8 mouse cellular contexts compared by ENCODE assay signal in the genomic region with DNA sequence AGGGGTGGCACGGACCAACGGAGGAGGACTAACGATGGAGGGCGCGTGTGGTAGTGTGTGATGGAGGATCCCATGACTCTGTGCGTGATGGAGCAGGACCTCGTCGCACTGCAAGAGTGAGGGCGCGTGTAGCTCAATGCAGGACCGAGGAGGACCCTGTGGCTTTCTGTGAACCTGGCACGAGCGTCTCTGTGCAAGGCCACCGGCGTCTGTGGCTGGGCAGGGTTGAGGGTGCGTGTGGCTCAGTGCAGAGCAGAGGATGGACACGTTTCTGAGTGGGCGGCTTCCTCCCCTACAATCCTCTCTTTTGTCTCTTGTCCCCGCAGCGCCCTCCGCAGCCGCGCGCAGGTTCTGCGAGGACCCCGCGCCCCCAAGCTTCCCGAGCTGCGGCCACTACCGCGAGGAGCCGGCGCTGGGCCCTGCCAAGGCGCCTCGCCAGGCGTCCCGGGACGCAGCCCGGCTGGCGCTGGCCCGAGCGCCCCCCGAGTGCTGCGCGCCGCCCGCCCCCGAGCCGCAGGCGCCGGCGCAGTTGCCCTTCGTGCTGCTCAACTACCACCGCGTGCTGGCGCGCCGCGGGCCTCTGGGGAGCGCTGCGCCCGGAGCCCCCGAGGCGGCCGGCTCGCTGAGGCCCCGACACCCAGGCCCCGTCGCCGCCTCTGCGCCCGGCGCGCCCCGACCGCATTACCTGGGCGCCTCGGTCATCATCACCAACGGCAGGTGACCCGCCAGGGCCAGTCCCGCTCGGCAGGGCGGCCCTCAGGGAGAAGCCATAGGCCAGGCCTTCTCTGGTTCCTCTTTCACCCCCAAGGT. TPM values are rescaled to one million over a fixed set of nuclear protein-coding genes. Genes with fewer than 3 reads are reported as not detected.
A peak's percentile ranks its signal among the peaks of the same experiment; 100 is the strongest.
DNase-seq lines count a peak whose midpoint lies in the region; ATAC-seq and TF ChIP-seq lines count a peak whose summit lies in the region.

No protein-coding gene starts in this region.

- H3K9me3 ChIP-seq in kidney, postnatal 0 days (replicated peaks; ENCODE audit: low read length) = no peaks in the 10 kb centered on the region
- no peaks in the 10 kb centered on the region for H3K9me3 ChIP-seq in forebrain, embryonic 13.5 days (replicated peaks)
- no peaks in the 10 kb centered on the region for H3K9me3 ChIP-seq in liver, embryonic 16.5 days (replicated peaks; ENCODE audit: control insufficient read depth, low read length)

- no peak for TF ChIP-seq CTCF in kidney, postnatal 0 days (IDR thresholded peaks at IDR 0.05; ENCODE audit: low read depth)
- no peak for TF ChIP-seq CTCF in cerebellum, adult 2 months (IDR thresholded peaks at IDR 0.05; ENCODE audit: borderline replicate concordance, insufficient read depth, low read depth, low read length)

- H3K27ac ChIP-seq in kidney, postnatal 0 days = no peak overlapping the region
- H3K27ac ChIP-seq in forebrain, embryonic 13.5 days = no peak overlapping the region
- H3K27ac ChIP-seq in liver, embryonic 16.5 days (ENCODE audit: low read length) = no peak overlapping the region
- H3K27ac ChIP-seq in cerebellum, adult 2 months (ENCODE audit: insufficient read depth, low read length) = no peak overlapping the region

- H3K4me2 ChIP-seq in kidney, postnatal 0 days (ENCODE audit: low read length) = peak overlapping the region; percentile 67
- peak overlapping the region; percentile 91 for H3K4me2 ChIP-seq in forebrain, embryonic 13.5 days
- peak overlapping the region; percentile 25 for H3K4me2 ChIP-seq in liver, embryonic 16.5 days (ENCODE audit: low read depth, low read length)

- DNase-seq in kidney, postnatal 0 days (ENCODE audit: low spot score) = no peak
- no peak for DNase-seq in kidney, postnatal 25 days
- DNase-seq in ZHBTc4 (ENCODE audit: low read depth, low spot score) = peak; percentile 50
- no peak for DNase-seq in spleen, postnatal 4 days (ENCODE audit: low spot score in 2 of 2)
- no peak for DNase-seq in cerebellum, adult 2 months

- peak overlapping the region; percentile 35 for H3K9ac ChIP-seq in kidney, postnatal 0 days (ENCODE audit: low read depth, low read length)
- peak overlapping the region; percentile 66 for H3K9ac ChIP-seq in forebrain, embryonic 13.5 days
- no peak overlapping the region for H3K9ac ChIP-seq in liver, embryonic 16.5 days (ENCODE audit: low read depth, low read length)

- H3K36me3 ChIP-seq in kidney, postnatal 0 days (ENCODE audit: insufficient read depth, low read length) = no peaks in the 10 kb centered on the region
- no peaks in the 10 kb centered on the region for H3K36me3 ChIP-seq in forebrain, embryonic 13.5 days (ENCODE audit: poor library complexity, severe bottlenecking)
- no peaks in the 10 kb centered on the region for H3K36me3 ChIP-seq in liver, embryonic 16.5 days (ENCODE audit: control insufficient read depth, insufficient read depth)

- H3K4me1 ChIP-seq in kidney, postnatal 0 days (replicated peaks; ENCODE audit: insufficient read depth, low read length) = peaks cover 4% of the 10 kb centered on the region; the same call in 1 of the 2 replicates
- H3K4me1 ChIP-seq in forebrain, embryonic 13.5 days = peaks cover 47% of the 10 kb centered on the region
- H3K4me1 ChIP-seq in liver, embryonic 16.5 days (ENCODE audit: control insufficient read depth, low read depth, low read length) = no peaks in the 10 kb centered on the region
- peaks cover 4% of the 10 kb centered on the region for H3K4me1 ChIP-seq in cerebellum, adult 2 months (ENCODE audit: control insufficient read depth, insufficient read depth, low read length)

- H3K4me3 ChIP-seq in kidney, postnatal 0 days (replicated peaks; ENCODE audit: low read depth, low read length) = peak overlapping the region; percentile 33
- H3K4me3 ChIP-seq in forebrain, embryonic 13.5 days = peak overlapping the region; percentile 45
- H3K4me3 ChIP-seq in liver, embryonic 16.5 days (ENCODE audit: low read depth, low read length) = no peak overlapping the region
- H3K4me3 ChIP-seq in cerebellum, adult 2 months (replicated peaks; ENCODE audit: insufficient read depth, low read depth, low read length) = no peak overlapping the region

- 2% methylated on average over 82 of the region's 83 CpGs for WGBS in kidney, postnatal 0 days
- WGBS in forebrain, embryonic 13.5 days = under 1% methylated on average over 66 of the region's 83 CpGs
- 3% methylated on average over 83 of the region's 83 CpGs for WGBS in liver, embryonic 16.5 days (ENCODE audit: insufficient replicate concordance)
- 2% methylated on average over 82 of the region's 83 CpGs for WGBS in cerebellum, adult 2 months

- ATAC-seq in kidney, postnatal 0 days (replicated peaks; ENCODE audit: low FRiP score, low read depth) = peak; percentile 38; the same call in 1 of the 2 replicates
- ATAC-seq in forebrain, embryonic 13.5 days = peak; percentile 68
- no peak for ATAC-seq in liver, embryonic 16.5 days (ENCODE audit: low read depth)
- no peak for ATAC-seq in CD4-positive, CD25-positive, alpha-beta regulatory T cell, adult 4 months

- no peak for TF ChIP-seq POLR2A in cerebellum, adult 2 months (IDR thresholded peaks at IDR 0.05; ENCODE audit: borderline replicate concordance, insufficient read depth, low read length)

- H3K27me3 ChIP-seq in kidney, postnatal 0 days (ENCODE audit: insufficient read depth, low read length) = peaks cover 38% of the 10 kb centered on the region
- H3K27me3 ChIP-seq in forebrain, embryonic 13.5 days = peaks cover 71% of the 10 kb centered on the region
- H3K27me3 ChIP-seq in liver, embryonic 16.5 days (ENCODE audit: control insufficient read depth, insufficient read depth, low read depth, low read length) = peaks cover 41% of the 10 kb centered on the region
- H3K27me3 ChIP-seq in cerebellum, adult 2 months (ENCODE audit: control insufficient read depth, insufficient read depth, low read length) = no peaks in the 10 kb centered on the region; the same call in 1 of the 2 replicates

RNA-seq across cellular contexts. Expression of a gene that starts 40.6 kb away (rescaled TPM):
- 3.0 and 3.1 TPM in 2 replicates for polyA plus RNA-seq in kidney, postnatal 0 days (2015; fragmentation: Nextera tagmentation; extraction: Ambion mirVana)
- 0.12 and 0.35 TPM in 2 replicates for polyA plus RNA-seq in forebrain, embryonic 13.5 days (2015; fragmentation: Nextera tagmentation; extraction: Ambion mirVana)
- not detected in 2 replicates for polyA plus RNA-seq in liver, embryonic 16.5 days (2015; fragmentation: Nextera tagmentation; extraction: Ambion mirVana)
- polyA plus RNA-seq in cerebellum, adult 2 months (2012; rRNA removed) = 0.05 and 0.30 TPM in 2 replicates
- polyA plus RNA-seq in CD4-positive, CD25-positive, alpha-beta regulatory T cell, adult 4 months (2017; shearing (Covaris generic)) = not detected

Comparison
In these comparisons a context has a peak if more than half of its experiments do, and no peak if none do; other contexts are left out.
1. ATAC-seq: peak in kidney, postnatal 0 days (single experiment) and forebrain, embryonic 13.5 days (single experiment); none in liver, embryonic 16.5 days (single experiment) and CD4-positive, CD25-positive, alpha-beta regulatory T cell, adult 4 months (single experiment).
2. H3K4me2 ChIP-seq: peak in every context shown above with its lines; median percentile 91 in forebrain, embryonic 13.5 days; 67 in kidney, postnatal 0 days; 25 in liver, embryonic 16.5 days.
3. H3K4me3 ChIP-seq: peak in kidney, postnatal 0 days (single experiment) and forebrain, embryonic 13.5 days (single experiment); none in liver, embryonic 16.5 days (single experiment) and cerebellum, adult 2 months (single experiment).